Mouse (Mus musculus): Measurements from ENCODE around the gene Ubl7. TPM values are rescaled to one million over a fixed set of nuclear protein-coding genes. Genes with fewer than 3 reads are reported as not detected.

The Ubl7 gene
- polyA plus RNA-seq, 1 experiment, result 80.0 TPM

DNA sequence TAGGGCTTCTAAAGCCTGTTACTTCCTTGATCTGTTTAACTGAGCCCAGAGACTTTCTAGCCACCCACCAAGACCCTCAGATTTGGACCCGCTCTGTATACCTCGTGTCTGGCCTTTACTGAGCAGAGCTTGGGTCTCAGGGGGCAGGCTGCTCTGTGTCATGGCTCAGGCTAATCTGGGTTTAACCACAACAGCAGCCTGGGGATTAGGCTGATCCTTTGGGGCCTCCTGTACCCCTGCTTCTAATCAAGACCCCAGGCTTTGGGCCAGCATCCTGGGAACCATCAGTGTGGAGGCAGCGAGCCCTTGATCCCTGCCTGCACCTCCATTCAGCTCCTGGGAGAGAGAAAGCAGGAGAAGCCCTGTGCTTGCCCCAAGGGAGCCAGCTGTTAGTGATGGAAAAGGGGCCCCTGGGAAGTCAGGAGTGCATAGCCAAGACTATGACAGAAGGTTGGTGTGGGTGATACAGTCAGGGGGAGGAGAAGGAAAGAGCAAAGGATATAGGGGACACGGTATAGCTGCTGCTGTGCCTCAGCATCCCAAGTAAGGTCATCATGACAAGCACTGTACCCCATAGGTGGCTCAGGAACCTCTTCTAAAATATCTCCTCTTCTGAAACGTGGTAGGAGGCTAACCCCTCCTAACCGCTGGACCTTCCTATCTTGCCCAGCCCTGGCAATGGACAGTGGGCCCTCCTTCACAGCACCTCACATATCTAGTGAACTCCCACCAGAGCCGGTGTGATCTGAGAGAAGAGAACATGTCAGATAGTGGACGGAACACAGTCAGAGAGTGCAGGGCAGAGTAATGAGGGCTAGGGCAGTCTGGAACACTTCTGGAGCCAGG is 35.2 kb downstream of the Ubl7 start:
- no peak overlapping the region for H3K4me3 ChIP-seq (ENCODE audit: insufficient read depth, low read length)
- TF ChIP-seq POLR2A (IDR thresholded peaks at IDR 0.05; ENCODE audit: borderline replicate concordance, low read depth, low read length) (no peak), CTCF (IDR thresholded peaks at IDR 0.05; ENCODE audit: low read depth, low read length) (no peak)
- H3K27ac ChIP-seq (ENCODE audit: insufficient read depth, low read depth, low read length), result no peak overlapping the region
- no peaks in the 10 kb centered on the region for H3K4me1 ChIP-seq (ENCODE audit: control insufficient read depth, insufficient read depth, low read length)

DNA sequence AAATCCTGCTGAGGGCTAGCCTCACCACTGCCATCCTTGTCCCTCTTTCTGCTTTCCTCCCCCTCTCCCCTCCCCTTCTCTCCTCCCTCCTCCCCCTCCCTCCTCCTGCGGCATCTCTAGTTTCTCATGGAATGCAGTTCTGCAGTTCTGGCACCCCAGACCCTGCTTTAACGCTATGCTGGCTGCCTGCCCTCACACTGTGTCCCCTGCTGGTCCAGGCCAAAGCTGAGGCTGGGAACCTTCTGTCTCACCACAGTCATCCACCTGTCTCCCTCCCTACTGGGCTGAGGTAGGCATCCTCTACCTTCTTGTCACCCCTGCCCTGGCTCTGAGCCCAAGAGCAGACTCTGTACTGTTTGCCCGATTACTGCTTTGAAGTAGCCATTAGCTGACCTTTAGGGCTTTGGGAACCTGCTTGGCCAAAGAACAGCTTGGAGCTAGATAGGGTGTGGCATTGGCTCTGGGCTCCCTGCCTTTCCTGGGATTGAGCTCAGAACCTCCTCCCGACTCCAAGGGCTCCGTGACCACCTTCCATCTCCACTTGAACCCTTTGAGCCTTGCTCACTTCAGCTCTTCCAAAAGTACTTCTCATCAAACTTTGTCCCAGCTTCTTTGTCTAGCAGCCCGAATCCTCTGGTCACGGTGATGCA is 36.7 kb downstream of the Ubl7 start:
- Histone ChIP-seq H3K4me3 (ENCODE audit: insufficient read depth, low read length) (no peak overlapping the region), H3K27ac (ENCODE audit: insufficient read depth, low read depth, low read length) (no peak overlapping the region), H3K4me1 (ENCODE audit: control insufficient read depth, insufficient read depth, low read length) (no peaks in the 10 kb centered on the region)
- TF ChIP-seq POLR2A (IDR thresholded peaks at IDR 0.05; ENCODE audit: borderline replicate concordance, low read depth, low read length) (no peak), CTCF (IDR thresholded peaks at IDR 0.05; ENCODE audit: low read depth, low read length) (no peak)

DNA sequence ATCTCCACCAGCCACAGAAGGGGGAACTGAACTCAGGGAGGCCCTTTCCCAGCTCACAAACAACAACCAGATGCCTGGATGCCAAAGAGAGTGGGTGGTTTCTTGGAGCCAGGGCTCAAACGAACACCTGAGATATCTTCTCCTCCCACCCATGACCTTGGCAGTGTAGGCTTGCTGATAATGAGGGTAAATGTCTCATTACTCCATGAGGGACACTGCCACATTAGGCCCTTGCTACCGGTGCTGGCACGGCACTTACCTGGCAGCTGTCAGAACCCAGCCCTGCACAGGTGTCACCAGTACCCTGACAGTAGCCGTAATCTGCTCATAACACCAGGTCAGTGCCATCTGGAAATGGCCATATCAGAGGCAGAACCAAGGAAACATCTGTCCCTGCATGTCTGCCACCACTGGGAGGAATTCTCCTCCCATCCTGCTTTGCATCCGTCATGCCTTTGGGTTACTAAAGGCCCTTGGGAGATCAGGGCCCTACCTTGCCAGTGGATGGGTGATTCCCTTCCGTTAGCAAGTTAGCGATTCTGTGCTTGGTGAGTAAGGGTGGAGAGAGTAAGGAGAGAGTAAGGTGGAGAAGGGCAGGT is 37.7 kb downstream of the Ubl7 start:
- no peak overlapping the region for H3K27ac ChIP-seq (ENCODE audit: insufficient read depth, low read depth, low read length)
- H3K4me1 ChIP-seq (ENCODE audit: control insufficient read depth, insufficient read depth, low read length), result no peaks in the 10 kb centered on the region
- H3K4me3 ChIP-seq (ENCODE audit: insufficient read depth, low read length), result no peak overlapping the region
- TF ChIP-seq POLR2A (IDR thresholded peaks at IDR 0.05; ENCODE audit: borderline replicate concordance, low read depth, low read length) (no peak), CTCF (IDR thresholded peaks at IDR 0.05; ENCODE audit: low read depth, low read length) (no peak)

DNA sequence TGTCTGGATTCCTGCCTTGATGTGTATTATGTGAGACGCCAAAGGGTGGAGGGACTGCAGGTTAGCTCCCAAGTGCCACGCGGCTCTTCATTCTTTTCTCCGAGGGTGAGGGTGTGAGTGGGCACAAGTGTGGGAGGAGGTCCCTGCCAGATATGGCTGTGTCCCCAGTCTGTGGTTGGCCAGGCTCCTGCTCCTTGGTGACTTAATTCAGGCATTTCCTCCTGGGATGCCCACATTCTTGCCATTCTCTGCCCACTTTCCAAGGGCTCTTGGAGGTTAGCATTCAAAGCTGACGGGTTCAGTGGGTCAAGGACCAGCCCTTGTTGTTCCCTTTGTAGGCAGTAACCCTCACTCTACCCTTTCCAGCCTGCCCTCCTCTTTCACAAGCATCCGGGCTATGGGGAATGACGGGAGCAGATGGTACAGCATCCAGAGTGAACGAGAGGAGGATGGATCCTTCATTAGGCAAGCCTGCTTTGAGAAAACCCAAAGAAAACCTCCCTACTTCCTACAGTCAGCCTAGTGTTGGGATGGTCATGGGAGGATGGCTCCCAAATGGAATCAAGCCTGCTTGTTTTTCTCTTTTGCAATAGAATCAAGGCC is 38.4 kb downstream of the Ubl7 start:
- H3K27ac ChIP-seq (ENCODE audit: insufficient read depth, low read depth, low read length), result no peak overlapping the region
- no peaks in the 10 kb centered on the region for H3K4me1 ChIP-seq (ENCODE audit: control insufficient read depth, insufficient read depth, low read length)
- no peak overlapping the region for H3K4me3 ChIP-seq (ENCODE audit: insufficient read depth, low read length)
- TF ChIP-seq CTCF (IDR thresholded peaks at IDR 0.05; ENCODE audit: low read depth, low read length) (no peak), POLR2A (IDR thresholded peaks at IDR 0.05; ENCODE audit: borderline replicate concordance, low read depth, low read length) (no peak)

DNA sequence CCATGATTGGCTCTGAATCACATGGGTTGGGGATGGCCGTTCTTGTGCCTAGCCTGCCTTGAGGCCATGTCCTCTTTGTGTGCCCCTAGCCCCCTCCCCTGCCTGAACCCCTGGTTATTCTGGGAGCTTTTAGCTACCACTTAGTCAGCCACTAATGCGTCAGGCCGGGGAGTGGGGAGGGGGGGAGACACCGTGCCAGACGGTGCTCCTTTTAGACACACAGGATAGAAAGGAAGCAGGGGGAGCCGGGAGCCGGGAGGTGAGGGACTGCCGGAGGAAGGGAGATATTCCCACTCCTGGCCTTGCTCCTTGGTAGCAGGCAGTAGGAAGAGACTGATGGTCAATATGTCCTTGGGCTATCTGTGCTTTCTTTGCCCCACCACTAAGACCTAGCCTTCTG is 39.1 kb downstream of the Ubl7 start:
- H3K27ac ChIP-seq (ENCODE audit: insufficient read depth, low read depth, low read length), result no peak overlapping the region
- no peak overlapping the region for H3K4me3 ChIP-seq (ENCODE audit: insufficient read depth, low read length)
- TF ChIP-seq CTCF (IDR thresholded peaks at IDR 0.05; ENCODE audit: low read depth, low read length) (no peak), POLR2A (IDR thresholded peaks at IDR 0.05; ENCODE audit: borderline replicate concordance, low read depth, low read length) (no peak)
- H3K4me1 ChIP-seq (ENCODE audit: control insufficient read depth, insufficient read depth, low read length), result no peaks in the 10 kb centered on the region

DNA sequence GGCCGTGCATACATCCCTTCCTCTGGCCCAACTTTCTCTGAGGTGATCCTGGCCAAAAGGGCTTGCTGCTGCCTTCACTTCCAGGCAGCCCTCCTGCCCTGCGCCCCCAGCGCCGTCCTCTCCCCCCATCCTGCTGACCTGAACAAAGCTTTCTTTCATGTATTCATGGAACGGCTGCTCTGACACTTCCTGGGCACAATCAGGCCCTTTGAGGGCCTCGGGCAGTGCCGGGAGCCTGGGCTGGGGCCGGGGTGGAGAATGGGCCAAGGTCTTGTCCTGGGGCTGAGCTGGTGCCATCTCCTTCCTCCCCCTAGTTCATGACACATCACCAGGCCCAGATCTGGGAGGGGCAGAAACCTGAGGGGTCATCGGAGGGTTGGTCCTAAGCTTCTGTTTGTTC is 39.7 kb downstream of the Ubl7 start:
- H3K27ac ChIP-seq (ENCODE audit: insufficient read depth, low read depth, low read length), result no peak overlapping the region
- no peak for TF ChIP-seq CTCF (IDR thresholded peaks at IDR 0.05; ENCODE audit: low read depth, low read length)
- no peak for TF ChIP-seq POLR2A (IDR thresholded peaks at IDR 0.05; ENCODE audit: borderline replicate concordance, low read depth, low read length)
- H3K4me3 ChIP-seq (ENCODE audit: insufficient read depth, low read length), result no peak overlapping the region
- H3K4me1 ChIP-seq (ENCODE audit: control insufficient read depth, insufficient read depth, low read length), result no peaks in the 10 kb centered on the region

DNA sequence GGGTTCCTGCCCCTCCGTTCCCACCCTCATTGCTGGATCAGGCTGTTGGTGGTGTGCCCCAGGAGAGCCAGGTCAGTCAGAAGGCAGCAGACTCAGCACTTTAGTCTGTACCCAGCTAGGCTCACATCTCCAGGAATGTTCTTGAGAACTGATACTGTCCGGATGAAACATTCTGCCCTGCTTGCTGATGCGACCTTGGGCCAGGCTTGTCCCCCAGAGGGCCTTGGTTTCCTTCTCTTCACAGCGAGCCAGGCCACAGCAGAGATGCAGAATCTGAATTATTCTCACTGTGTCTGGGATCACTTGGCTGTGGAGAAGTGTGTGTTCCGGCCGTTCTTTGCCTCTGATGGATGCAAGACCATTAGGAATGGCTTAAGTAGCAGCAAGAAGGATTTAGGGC is 41.2 kb downstream of the Ubl7 start:
- Histone ChIP-seq H3K4me3 (ENCODE audit: insufficient read depth, low read length) (no peak overlapping the region), H3K27ac (ENCODE audit: insufficient read depth, low read depth, low read length) (no peak overlapping the region), H3K4me1 (ENCODE audit: control insufficient read depth, insufficient read depth, low read length) (no peaks in the 10 kb centered on the region)
- no peak for TF ChIP-seq CTCF (IDR thresholded peaks at IDR 0.05; ENCODE audit: low read depth, low read length)
- no peak for TF ChIP-seq POLR2A (IDR thresholded peaks at IDR 0.05; ENCODE audit: borderline replicate concordance, low read depth, low read length)

DNA sequence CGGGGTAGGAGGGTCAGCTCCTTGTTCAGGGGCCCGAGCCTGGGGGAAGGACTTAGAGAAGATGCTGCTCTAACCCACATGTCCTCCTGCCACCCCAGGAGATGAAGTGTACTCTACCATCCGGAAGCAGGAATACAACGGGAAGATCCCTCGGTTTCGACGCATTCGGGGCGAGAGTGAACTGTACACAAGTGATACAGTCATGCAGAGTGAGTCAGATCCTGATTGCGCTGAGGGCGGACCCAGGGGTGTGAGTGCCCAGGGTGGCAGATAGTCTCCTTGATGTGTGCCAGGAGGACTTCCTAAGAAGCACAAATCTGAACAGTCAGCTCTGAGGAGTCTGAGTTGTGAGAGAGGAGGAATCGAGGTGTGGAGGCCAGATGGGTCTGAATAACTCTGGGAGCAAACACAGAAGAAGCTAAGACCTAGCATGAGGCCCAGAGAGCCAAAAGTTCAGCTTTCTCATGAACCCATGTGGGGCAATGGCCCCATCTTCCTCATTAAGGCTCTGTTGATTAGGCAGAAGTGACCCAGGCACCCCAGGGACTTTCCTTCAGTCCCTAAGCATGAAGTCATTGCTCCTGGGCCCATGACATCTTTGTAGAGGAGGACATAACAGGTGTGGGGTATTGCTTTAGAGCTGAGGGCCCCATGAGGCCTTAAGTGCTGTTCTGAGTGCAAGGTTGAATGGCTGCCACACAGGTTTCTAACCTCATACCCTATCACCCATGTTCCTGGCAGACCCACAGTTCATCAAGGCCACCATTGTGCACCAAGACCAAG is 44.4 kb downstream of the Ubl7 start:
- no peaks in the 10 kb centered on the region for H3K4me1 ChIP-seq (ENCODE audit: control insufficient read depth, insufficient read depth, low read length)
- no peak for TF ChIP-seq POLR2A (IDR thresholded peaks at IDR 0.05; ENCODE audit: borderline replicate concordance, low read depth, low read length)
- TF ChIP-seq CTCF (IDR thresholded peaks at IDR 0.05; ENCODE audit: low read depth, low read length), result no peak
- no peak overlapping the region for H3K4me3 ChIP-seq (ENCODE audit: insufficient read depth, low read length)
- no peak overlapping the region for H3K27ac ChIP-seq (ENCODE audit: insufficient read depth, low read depth, low read length)

DNA sequence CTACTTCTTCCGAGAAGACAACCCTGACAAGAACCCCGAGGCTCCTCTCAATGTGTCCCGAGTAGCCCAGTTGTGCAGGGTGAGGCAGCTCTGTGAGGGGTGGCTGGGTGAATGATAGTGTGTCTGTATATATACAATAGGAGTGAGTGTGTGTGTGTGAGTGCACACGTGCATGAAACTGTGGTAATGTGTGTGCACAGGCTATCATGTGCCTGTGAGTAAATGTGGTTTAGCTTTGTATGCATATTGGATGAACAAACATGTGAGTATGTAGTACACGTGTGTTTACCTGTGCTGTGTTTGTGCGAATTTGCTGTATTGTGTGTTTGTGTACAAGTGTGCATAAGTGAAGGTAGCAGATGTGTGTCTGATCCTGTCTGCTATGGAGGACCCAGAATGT is 45.0 kb downstream of the Ubl7 start:
- Histone ChIP-seq H3K4me3 (ENCODE audit: insufficient read depth, low read length) (no peak overlapping the region), H3K27ac (ENCODE audit: insufficient read depth, low read depth, low read length) (no peak overlapping the region), H3K4me1 (ENCODE audit: control insufficient read depth, insufficient read depth, low read length) (no peaks in the 10 kb centered on the region)
- TF ChIP-seq POLR2A (IDR thresholded peaks at IDR 0.05; ENCODE audit: borderline replicate concordance, low read depth, low read length) (no peak), CTCF (IDR thresholded peaks at IDR 0.05; ENCODE audit: low read depth, low read length) (no peak)
